Mouse (Mus musculus) lung, embryonic 16.5 days (tissue): Measurements from ENCODE around the gene Acp1. TPM values are rescaled to one million over a fixed set of nuclear protein-coding genes. Genes with fewer than 3 reads are reported as not detected.

Experiments used
- ATAC-seq: fragments of 200-750 bp; cut with Nextera tagmentation; 2 replicates; pipeline ENCODE4 v1.8.0; 2017; ENCODE audit warnings: low read depth, mild to moderate bottlenecking, moderate library complexity
- H3K27ac ChIP-seq: fragments of 300-500 bp; sonication (generic); 2 replicates; pipeline ENCODE4 v1.5.1; 2014; ENCODE audit warnings: mild to moderate bottlenecking, control low read depth, low read length
- H3K27me3 ChIP-seq: fragments of 300-500 bp; sonication (generic); 2 replicates; pipeline ENCODE4 v1.6.1; 2014; ENCODE audit warnings: low read depth, low read length, mixed read lengths; ENCODE audit not compliant: control insufficient read depth, insufficient read depth
- H3K36me3 ChIP-seq: fragments of 300-500 bp; sonication (generic); 2 replicates; pipeline ENCODE4 v1.6.1; 2014; ENCODE audit warnings: low read length; ENCODE audit not compliant: control insufficient read depth, insufficient read depth
- H3K4me1 ChIP-seq: fragments of 300-500 bp; sonication (generic); replicated peaks from 2 replicates; pipeline ENCODE4 v1.6.1; 2014; ENCODE audit warnings: low read length, mixed read lengths; ENCODE audit not compliant: control insufficient read depth, insufficient read depth
- H3K4me2 ChIP-seq: fragments of 300-500 bp; sonication (generic); 2 replicates; pipeline ENCODE4 v1.6.1; 2014; ENCODE audit warnings: low read depth, low read length, control low read depth
- H3K4me3 ChIP-seq: fragments of 300-500 bp; sonication (generic); 2 replicates; pipeline ENCODE4 v1.5.1; 2014; ENCODE audit warnings: mild to moderate bottlenecking, low read length, control low read depth
- H3K9ac ChIP-seq: fragments of 300-500 bp; sonication (generic); 2 replicates; pipeline ENCODE4 v1.6.1; 2014; ENCODE audit warnings: low read length, control low read depth
- H3K9me3 ChIP-seq: fragments of 300-500 bp; sonication (generic); 2 replicates; pipeline ENCODE4 v1.6.1; 2016; ENCODE audit warnings: low read length; ENCODE audit not compliant: control insufficient read depth
- WGBS: fragments of 180-500 bp; shearing (Covaris S2); extraction: QIAGEN DNeasy Blood & Tissue Kit; methylation state at CpG from one replicate; pipeline ENCODE4 v1.1.7; 2014; 5-methylcytosine and 5-hydroxymethylcytosine counted together
- polyA plus RNA-seq: library from polyadenylated mRNA; unstranded; fragments of >200 nt; fragmentation: Nextera tagmentation; extraction: Ambion mirVana; gene quantifications from 2 replicates; pipeline ENCODE4 v1.2.1, GENCODE M21; 2015

Acp1 gene
- polyA plus RNA-seq, 1 experiment from 2014 or later: 162 TPM

- Histone ChIP-seq H3K9ac (peak within 1 kb of the TSS; percentile 47), H3K27me3 (peaks cover 45% of the 10 kb centered on the region), H3K27ac (no peak within 1 kb of the TSS), H3K9me3 (no peaks in the 10 kb centered on the region), H3K36me3 (no peaks in the 10 kb centered on the region), H3K4me1 (0 out of 2 replicates have a peak, but pooled peaks cover 4% of the 10 kb centered on the region), H3K4me3 (peak within 1 kb of the TSS; percentile 53), H3K4me2 (peak within 1 kb of the TSS; percentile 85)
- ATAC-seq: peak; percentile 73
- WGBS: 0% methylated on average over 51 of the region's 58 CpGs
These were observed 27.3 kb downstream of the Acp1 start, which contains the start of gene Alkal2 for GRCm38 (mm10) chr12:30883986-30884621. TSS of gene Alkal2 (plus strand) at chr12:30884322.

GRCm38 (mm10) chr12:30883592-30883985 is 27.8 kb downstream of the Acp1 start:
- no peak for ATAC-seq
- Histone ChIP-seq H3K27me3 (peaks cover 45% of the 10 kb centered on the region), H3K9me3 (no peaks in the 10 kb centered on the region), H3K9ac (no peak overlapping the region), H3K27ac (no peak overlapping the region), H3K4me3 (peak overlapping the region; percentile 53), H3K4me2 (peak overlapping the region; percentile 85), H3K4me1 (0 out of 2 replicates have a peak, but pooled peaks cover 4% of the 10 kb centered on the region), H3K36me3 (no peaks in the 10 kb centered on the region)
- 26% methylated on average over 4 of the region's 4 CpGs for WGBS

GRCm38 (mm10) chr12:30879447-30879846 is 31.9 kb downstream of the Acp1 start:
- Histone ChIP-seq H3K4me2 (no peak overlapping the region), H3K4me1 (0 out of 2 replicates have a peak, but pooled peaks cover 2% of the 10 kb centered on the region), H3K4me3 (no peak overlapping the region), H3K9me3 (no peaks in the 10 kb centered on the region), H3K27ac (no peak overlapping the region), H3K27me3 (peaks cover 23% of the 10 kb centered on the region), H3K9ac (no peak overlapping the region), H3K36me3 (no peaks in the 10 kb centered on the region)
- WGBS: 71% methylated on average over 6 of the region's 6 CpGs
- ATAC-seq: no peak

- no peak for ATAC-seq
- no peak overlapping the region for H3K9ac ChIP-seq
- WGBS: 58% methylated on average over 4 of the region's 4 CpGs
These were observed 45.6 kb downstream of the Acp1 start for GRCm38 (mm10) chr12:30865781-30866180.

GRCm38 (mm10) chr12:30864347-30864746 is 47.0 kb downstream of the Acp1 start:
- no peaks in the 10 kb centered on the region for H3K36me3 ChIP-seq

More at GRCm38 (mm10) chr12:30865781-30866180, 45.6 kb downstream of the Acp1 start:
- no peak overlapping the region for H3K4me3 ChIP-seq
- H3K27ac ChIP-seq: no peak overlapping the region
- no peaks in the 10 kb centered on the region for H3K36me3 ChIP-seq
- H3K9me3 ChIP-seq: no peaks in the 10 kb centered on the region
- H3K4me2 ChIP-seq: no peak overlapping the region
- peaks cover 7% of the 10 kb centered on the region for H3K4me1 ChIP-seq
- H3K27me3 ChIP-seq: no peaks in the 10 kb centered on the region

GRCm38 (mm10) chr12:30856172-30856571 is 55.2 kb downstream of the Acp1 start:
- Histone ChIP-seq H3K9me3 (no peaks in the 10 kb centered on the region), H3K9ac (no peak overlapping the region), H3K4me2 (no peak overlapping the region), H3K27me3 (no peaks in the 10 kb centered on the region), H3K4me3 (no peak overlapping the region), H3K4me1 (peaks cover under 1% of the 10 kb centered on the region; the same call in 1 of the 2 replicates), H3K36me3 (no peaks in the 10 kb centered on the region), H3K27ac (no peak overlapping the region)
- WGBS: 81% methylated on average over 5 of the region's 5 CpGs
- no peak for ATAC-seq

More at GRCm38 (mm10) chr12:30864347-30864746, 47.0 kb downstream of the Acp1 start:
- no peak overlapping the region for H3K27ac ChIP-seq
- no peak overlapping the region for H3K4me3 ChIP-seq
- H3K4me2 ChIP-seq: no peak overlapping the region
- WGBS: 38% methylated on average over 2 of the region's 2 CpGs
- peaks cover 7% of the 10 kb centered on the region for H3K4me1 ChIP-seq
- ATAC-seq: peak; percentile 73
- no peaks in the 10 kb centered on the region for H3K9me3 ChIP-seq
- no peaks in the 10 kb centered on the region for H3K27me3 ChIP-seq
- H3K9ac ChIP-seq: no peak overlapping the region

GRCm38 (mm10) chr12:30855442-30856159 is 55.8 kb downstream of the Acp1 start:
- Histone ChIP-seq H3K9ac (no peak overlapping the region), H3K27me3 (no peaks in the 10 kb centered on the region), H3K9me3 (no peaks in the 10 kb centered on the region), H3K4me1 (peaks cover 6% of the 10 kb centered on the region; the same call in 1 of the 2 replicates), H3K4me3 (no peak overlapping the region), H3K27ac (no peak overlapping the region), H3K36me3 (no peaks in the 10 kb centered on the region), H3K4me2 (no peak overlapping the region)
- no peak for ATAC-seq
- 49% methylated on average over 6 of the region's 6 CpGs for WGBS

- no peaks in the 10 kb centered on the region for H3K9me3 ChIP-seq
- no peak overlapping the region for H3K27ac ChIP-seq
- no peaks in the 10 kb centered on the region for H3K36me3 ChIP-seq
- no peak overlapping the region for H3K4me2 ChIP-seq
- no peak for ATAC-seq
- H3K4me1 ChIP-seq: peaks cover 6% of the 10 kb centered on the region; the same call in 1 of the 2 replicates
- H3K9ac ChIP-seq: no peak overlapping the region
- H3K4me3 ChIP-seq: no peak overlapping the region
- 66% methylated on average over 6 of the region's 6 CpGs for WGBS
- no peaks in the 10 kb centered on the region for H3K27me3 ChIP-seq
These were observed 59.5 kb downstream of the Acp1 start for GRCm38 (mm10) chr12:30851871-30852270.

GRCm38 (mm10) chr12:30850902-30851301 is 60.5 kb downstream of the Acp1 start:
- Histone ChIP-seq H3K27me3 (no peaks in the 10 kb centered on the region), H3K4me1 (peaks cover 6% of the 10 kb centered on the region; the same call in 1 of the 2 replicates), H3K36me3 (no peaks in the 10 kb centered on the region), H3K9me3 (no peaks in the 10 kb centered on the region), H3K9ac (no peak overlapping the region), H3K27ac (no peak overlapping the region), H3K4me2 (no peak overlapping the region; the same call in 1 of the 2 replicates), H3K4me3 (no peak overlapping the region)
- ATAC-seq: peak; percentile 57; the same call in 1 of the 2 replicates
- WGBS: 19% methylated on average over 2 of the region's 2 CpGs
